Mouse (Mus musculus) hindbrain, embryonic 10.5 days (tissue): ENCODE measurements around the gene Cant1. TPM values are rescaled to one million over a fixed set of nuclear protein-coding genes. Genes with fewer than 3 reads are reported as not detected.

Experiments used
- DNase-seq: peaks from one replicate; pipeline ENCODE4 v3.0.0-alpha.2; 2017; ENCODE audit warnings: low spot score
- H3K27ac ChIP-seq: fragments of 300-500 bp; sonication (generic); 2 replicates; pipeline ENCODE4 v1.5.1; 2016; ENCODE audit warnings: mild to moderate bottlenecking, moderate library complexity
- H3K27me3 ChIP-seq: fragments of 300-500 bp; sonication (generic); 2 replicates; pipeline ENCODE4 v1.6.1; 2016; ENCODE audit warnings: mild to moderate bottlenecking; ENCODE audit not compliant: poor library complexity, insufficient read depth, severe bottlenecking
- H3K36me3 ChIP-seq: fragments of 300-500 bp; sonication (generic); 2 replicates; pipeline ENCODE4 v1.6.1; 2016; ENCODE audit warnings: mild to moderate bottlenecking, moderate library complexity
- H3K4me1 ChIP-seq: fragments of 300-500 bp; sonication (generic); replicated peaks from 2 replicates; pipeline ENCODE4 v1.6.1; 2016; ENCODE audit warnings: mild to moderate bottlenecking
- H3K4me3 ChIP-seq: fragments of 300-500 bp; sonication (generic); 2 replicates; pipeline ENCODE4 v1.5.1; 2016; ENCODE audit warnings: mild to moderate bottlenecking, moderate library complexity
- H3K9me3 ChIP-seq: fragments of 300-500 bp; sonication (generic); 2 replicates; pipeline ENCODE4 v1.6.1; 2016; ENCODE audit warnings: mild to moderate bottlenecking, moderate library complexity
- WGBS: fragments of 180-500 bp; shearing (Covaris S2); methylation state at CpG from one replicate; pipeline ENCODE4 v1.1.7; 2016; 5-methylcytosine and 5-hydroxymethylcytosine counted together
- polyA plus RNA-seq: library from polyadenylated mRNA; unstranded; fragments of >200 nt; fragmentation: Nextera tagmentation; extraction: Ambion mirVana; gene quantifications from 2 replicates; pipeline ENCODE4 v1.2.1, GENCODE M21; 2016

Cant1 gene
- polyA plus RNA-seq, 1 experiment from 2014 or later = 31.1 TPM

DNA sequence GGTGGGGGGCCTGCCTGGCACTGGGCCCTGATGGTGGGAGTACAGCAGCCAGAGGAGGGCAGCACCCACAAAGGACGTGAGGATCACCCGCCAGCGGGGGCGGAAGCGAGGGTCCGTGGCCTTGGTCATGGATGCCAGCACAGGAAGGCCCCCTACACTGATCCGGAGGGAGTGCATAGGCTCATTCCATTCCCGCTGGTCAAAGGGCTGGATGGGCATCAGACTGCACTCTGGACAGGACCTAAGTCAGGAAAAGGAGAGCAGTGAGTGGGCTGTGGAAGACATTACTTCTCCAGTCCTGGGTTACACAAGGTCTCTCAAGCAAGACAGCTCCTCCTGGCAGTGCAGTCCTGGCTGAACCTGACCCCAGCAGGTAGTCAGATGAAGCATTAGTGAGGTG, 7.6 kb downstream of the Cant1 start:
- peaks cover 94% of the 10 kb centered on the region for H3K36me3 ChIP-seq
- H3K27me3 ChIP-seq = no peaks in the 10 kb centered on the region
- H3K4me1 ChIP-seq = peaks cover 12% of the 10 kb centered on the region
- DNase-seq = no peak
- H3K27ac ChIP-seq = no peak overlapping the region
- WGBS = 90% methylated on average over 8 of the region's 8 CpGs
- H3K4me3 ChIP-seq = no peak overlapping the region
- H3K9me3 ChIP-seq = no peaks in the 10 kb centered on the region

DNA sequence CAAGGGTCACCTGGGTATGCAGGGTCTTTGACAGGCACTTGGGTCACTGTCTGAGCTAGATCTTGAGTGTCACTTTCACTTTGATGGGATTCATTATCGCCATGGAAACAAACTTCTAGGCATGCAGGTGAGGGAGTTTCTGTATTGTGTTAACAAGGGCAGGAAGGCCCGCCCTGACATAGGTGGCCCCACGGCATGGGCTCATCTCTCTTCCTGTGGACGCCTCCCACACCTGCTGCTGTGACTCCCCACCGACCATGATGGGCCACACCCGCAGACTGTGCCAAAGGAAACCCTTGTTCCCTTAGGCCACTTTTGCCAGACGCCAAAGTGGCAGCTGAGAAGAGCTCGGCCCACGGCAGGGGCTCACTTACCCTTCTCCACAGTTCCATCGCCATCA, 8.4 kb downstream of the Cant1 start:
- peaks cover 18% of the 10 kb centered on the region for H3K4me1 ChIP-seq
- DNase-seq = no peak
- no peak overlapping the region for H3K4me3 ChIP-seq
- no peaks in the 10 kb centered on the region for H3K9me3 ChIP-seq
- H3K36me3 ChIP-seq = peaks cover 94% of the 10 kb centered on the region
- 91% methylated on average over 10 of the region's 10 CpGs for WGBS
- no peaks in the 10 kb centered on the region for H3K27me3 ChIP-seq
- no peak overlapping the region for H3K27ac ChIP-seq

DNA sequence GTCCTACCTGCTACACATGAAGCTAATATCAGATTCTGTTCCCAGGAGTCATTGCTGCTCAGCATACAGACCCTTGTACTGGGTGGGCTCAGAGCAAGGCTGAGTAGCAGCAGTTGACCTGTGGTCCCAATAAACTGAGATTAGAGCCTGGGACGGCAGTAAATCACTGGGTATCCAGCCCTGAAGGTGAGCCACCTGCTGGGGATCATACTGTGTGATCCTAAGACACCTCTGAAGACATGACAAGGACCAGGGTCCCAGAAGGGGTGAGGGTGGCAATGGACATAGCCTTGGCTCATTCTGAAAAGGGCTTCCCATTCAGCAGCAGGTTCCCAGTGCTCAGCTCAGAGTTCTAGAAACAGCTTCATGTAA, 8.8 kb downstream of the Cant1 start:
- H3K27me3 ChIP-seq = no peaks in the 10 kb centered on the region
- peaks cover 94% of the 10 kb centered on the region for H3K36me3 ChIP-seq
- H3K4me1 ChIP-seq = peaks cover 20% of the 10 kb centered on the region
- no peak for DNase-seq
- H3K4me3 ChIP-seq = no peak overlapping the region
- WGBS = 90% methylated on average over 1 of the region's 1 CpGs
- no peak overlapping the region for H3K27ac ChIP-seq
- H3K9me3 ChIP-seq = no peaks in the 10 kb centered on the region

DNA sequence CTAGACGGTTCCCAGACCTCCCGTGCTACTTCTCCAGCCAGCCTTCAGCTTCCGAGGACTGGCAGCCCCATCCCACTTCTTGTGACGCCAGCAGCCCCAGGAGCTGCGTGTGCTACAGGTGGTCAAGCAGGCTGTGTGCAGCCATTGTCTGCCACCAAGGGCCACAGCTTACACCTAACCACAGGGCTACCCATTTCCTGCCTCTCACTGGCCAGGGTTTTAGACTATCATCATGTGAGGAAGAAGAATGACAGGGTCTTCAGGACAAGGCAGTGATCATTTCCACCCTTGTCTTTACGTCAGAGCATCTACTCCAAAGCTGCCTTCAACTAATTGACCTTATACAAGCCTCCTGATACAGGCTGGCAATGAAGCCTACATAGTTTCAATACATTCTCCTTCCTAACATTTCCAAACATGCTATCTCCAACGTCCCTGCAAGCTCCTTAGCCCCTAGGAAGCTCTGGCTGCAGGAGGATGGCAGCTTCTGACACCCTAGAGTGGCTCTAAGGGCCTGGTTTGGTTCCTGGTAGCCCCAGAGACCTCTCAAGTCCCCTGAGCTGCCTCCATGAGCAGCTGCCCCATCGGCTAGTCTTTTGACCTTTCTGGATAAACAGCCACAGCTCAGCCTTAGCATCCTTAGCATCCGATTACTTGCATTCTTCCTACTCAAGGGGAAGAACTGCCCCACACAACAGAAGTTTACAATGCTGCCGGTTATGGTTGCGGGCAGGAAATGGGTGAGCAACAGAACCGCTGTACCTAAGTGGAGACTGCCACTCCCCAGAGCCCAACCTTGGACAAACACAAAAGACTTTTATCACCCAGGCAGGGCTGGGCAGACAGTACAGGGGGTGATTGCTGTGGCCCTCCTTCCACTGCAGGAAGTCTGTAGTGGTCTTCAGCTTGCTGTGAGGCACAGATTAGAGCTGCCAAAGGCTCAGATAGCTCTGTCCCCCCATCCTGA, 9.5 kb downstream of the Cant1 start:
- DNase-seq = no peak
- no peak overlapping the region for H3K4me3 ChIP-seq
- no peaks in the 10 kb centered on the region for H3K27me3 ChIP-seq
- 87% methylated on average over 12 of the region's 12 CpGs for WGBS
- peaks cover 89% of the 10 kb centered on the region for H3K36me3 ChIP-seq
- peaks cover 26% of the 10 kb centered on the region for H3K4me1 ChIP-seq
- no peaks in the 10 kb centered on the region for H3K9me3 ChIP-seq
- H3K27ac ChIP-seq = no peak overlapping the region

DNA sequence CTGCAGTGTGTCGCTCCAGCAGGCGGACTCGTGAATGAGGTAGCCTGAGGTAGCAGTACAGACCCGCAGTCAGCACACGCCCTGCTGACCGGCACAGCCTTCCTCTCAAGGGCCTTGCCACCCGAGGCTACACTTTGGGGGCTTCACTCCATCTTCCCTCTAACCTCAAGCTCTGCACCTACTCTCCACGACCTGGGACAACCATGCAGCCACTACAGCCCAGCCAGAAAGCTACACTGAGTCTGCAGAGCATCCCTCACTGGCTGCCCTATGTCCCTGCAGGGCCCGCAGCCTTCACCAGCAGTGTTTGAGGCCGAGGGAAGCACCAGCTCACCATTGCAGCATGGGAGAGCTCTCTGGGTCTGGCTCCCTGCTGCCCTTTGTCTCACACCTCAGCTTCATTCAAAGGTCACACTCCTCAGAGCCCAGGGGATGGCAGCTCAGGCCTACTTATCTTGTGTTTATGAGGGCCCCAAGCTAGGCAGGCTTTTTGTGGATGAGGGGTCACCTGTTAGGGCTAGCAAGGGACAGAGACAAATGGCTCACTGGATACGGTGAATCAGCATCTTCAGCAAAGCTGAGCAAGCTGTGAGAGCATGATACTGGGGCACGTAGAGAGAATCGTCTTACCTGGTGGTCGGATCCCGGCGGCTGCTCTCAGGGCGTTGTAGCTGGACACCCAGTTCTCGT, 10.7 kb downstream of the Cant1 start:
- H3K4me3 ChIP-seq = no peak overlapping the region
- no peaks in the 10 kb centered on the region for H3K9me3 ChIP-seq
- DNase-seq = no peak
- peaks cover 27% of the 10 kb centered on the region for H3K4me1 ChIP-seq
- no peaks in the 10 kb centered on the region for H3K27me3 ChIP-seq
- no peak overlapping the region for H3K27ac ChIP-seq
- WGBS = 82% methylated on average over 18 of the region's 18 CpGs
- peaks cover 79% of the 10 kb centered on the region for H3K36me3 ChIP-seq

DNA sequence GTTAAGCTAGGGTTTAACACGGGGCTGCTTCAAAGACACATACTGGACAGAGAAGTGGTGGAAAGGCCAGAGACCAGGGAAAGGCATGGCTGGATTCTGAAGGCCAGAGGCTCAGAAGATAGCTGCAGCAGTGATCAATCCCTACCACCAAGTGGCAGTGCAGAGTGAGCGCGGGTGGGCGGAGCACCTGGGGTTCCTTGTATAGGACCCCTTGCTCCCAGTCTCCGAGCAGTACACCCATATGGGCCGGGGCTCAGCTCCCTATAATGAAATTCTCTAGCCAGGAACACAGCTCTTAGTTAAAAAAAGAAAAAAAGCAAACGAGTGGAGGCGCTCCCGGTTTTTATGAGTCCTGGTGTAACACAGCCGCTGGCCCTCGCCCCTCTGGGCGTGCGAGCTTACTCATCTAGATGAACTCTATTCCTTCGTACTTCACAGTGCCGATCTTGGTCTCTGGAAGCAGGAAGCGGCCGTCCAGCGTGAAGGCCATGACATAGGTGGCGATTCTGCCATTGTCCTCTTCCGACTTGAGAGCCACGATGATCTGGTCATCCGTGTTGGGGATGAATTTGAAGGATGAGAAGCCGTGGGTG, 11.5 kb downstream of the Cant1 start:
- Histone ChIP-seq H3K9me3 (no peaks in the 10 kb centered on the region), H3K36me3 (peaks cover 75% of the 10 kb centered on the region), H3K4me1 (peaks cover 27% of the 10 kb centered on the region), H3K27ac (no peak overlapping the region), H3K27me3 (no peaks in the 10 kb centered on the region), H3K4me3 (no peak overlapping the region)
- WGBS = 85% methylated on average over 23 of the region's 23 CpGs
- DNase-seq = no peak

DNA sequence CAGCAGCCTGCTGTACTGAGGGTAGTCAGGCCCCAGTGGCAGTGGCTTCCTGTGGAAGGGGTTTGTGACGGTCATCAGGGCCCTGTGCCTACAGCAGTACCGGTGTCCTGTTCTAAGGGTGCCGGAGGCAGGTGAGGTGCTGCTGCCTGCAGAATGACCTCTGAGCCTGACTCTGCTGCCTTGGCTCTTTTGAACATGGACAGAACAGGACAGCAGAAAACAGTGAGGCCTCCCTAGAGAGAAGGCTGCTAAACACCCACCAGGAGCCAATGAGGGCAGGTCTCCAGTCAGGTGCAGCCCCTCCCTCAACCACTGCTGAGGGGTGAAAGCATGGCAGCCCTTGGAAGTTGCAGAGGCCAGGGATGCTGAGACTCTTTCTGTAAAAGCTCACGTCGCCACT, 12.4 kb downstream of the Cant1 start:
- H3K4me3 ChIP-seq = no peak overlapping the region
- no peaks in the 10 kb centered on the region for H3K27me3 ChIP-seq
- peak overlapping the region; percentile 50; the same call in 1 of the 2 replicates for H3K27ac ChIP-seq
- WGBS = 92% methylated on average over 5 of the region's 5 CpGs
- peaks cover 35% of the 10 kb centered on the region for H3K4me1 ChIP-seq
- no peak for DNase-seq
- H3K9me3 ChIP-seq = no peaks in the 10 kb centered on the region
- H3K36me3 ChIP-seq = peaks cover 66% of the 10 kb centered on the region

DNA sequence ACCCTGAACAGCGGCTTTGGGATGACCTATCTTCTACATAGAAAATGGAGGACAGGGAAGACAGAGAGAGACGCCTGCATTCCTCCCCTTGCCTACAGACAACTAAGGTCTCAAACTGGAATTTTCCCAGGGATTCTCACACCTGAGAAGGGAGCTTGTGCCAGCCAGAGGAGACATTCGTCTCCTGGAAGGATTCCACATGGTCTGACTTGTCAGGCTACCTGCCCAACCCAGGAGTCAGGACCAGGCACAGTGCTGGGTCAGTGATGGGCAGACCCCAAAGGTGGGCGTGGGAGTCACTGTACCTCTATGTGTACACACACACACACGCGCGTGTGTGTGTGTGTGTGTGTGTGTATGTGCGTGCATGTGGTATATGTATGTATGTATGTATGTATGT, 13.6 kb downstream of the Cant1 start:
- 96% methylated on average over 8 of the region's 8 CpGs for WGBS
- no peak overlapping the region for H3K4me3 ChIP-seq
- no peaks in the 10 kb centered on the region for H3K27me3 ChIP-seq
- no peak overlapping the region for H3K27ac ChIP-seq
- H3K4me1 ChIP-seq = peaks cover 41% of the 10 kb centered on the region
- no peaks in the 10 kb centered on the region for H3K9me3 ChIP-seq
- DNase-seq = no peak
- H3K36me3 ChIP-seq = peaks cover 54% of the 10 kb centered on the region

DNA sequence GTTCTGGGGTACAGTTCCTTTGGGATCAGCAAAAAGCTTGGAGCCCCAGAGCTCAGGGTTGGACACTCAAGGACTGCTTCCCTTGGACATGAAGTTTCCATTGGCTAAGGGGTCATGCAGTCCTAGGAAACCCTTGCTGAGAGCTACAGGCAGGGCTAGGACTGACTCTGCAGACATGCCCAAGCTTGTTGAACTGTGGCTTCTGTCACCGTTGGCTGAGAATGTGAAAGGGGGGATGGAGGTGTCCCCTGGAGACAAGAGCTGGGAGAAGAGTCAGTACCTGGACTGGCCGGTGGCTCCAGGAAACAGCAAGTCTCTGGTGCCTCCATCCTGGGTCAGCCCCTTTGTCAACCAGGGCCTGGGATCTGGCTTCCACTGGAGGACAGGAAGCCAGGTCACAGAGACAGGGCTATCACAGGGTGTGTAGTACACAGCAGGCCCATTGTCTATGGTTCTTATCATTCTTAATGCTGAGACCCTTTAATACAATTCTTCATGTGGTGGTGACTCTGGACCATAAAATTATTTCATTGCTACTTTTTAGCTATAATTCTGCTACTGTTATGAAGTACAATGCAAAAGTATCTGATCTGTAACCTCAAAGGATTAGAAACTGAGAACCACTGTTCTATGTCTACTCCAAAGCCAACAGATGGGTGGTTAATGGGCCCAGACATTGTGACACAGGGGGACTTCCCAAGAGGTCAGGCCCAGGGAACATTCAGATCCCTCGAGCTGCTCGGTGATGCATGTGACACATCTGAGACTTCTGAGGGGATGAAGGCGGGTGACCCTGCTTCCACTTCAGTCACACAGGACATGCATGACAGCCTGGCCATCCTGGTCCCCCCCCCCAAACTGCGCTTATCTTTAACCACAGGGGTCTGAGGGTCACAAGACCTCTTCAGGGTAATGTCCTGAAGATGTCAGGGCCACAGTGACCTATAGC, 14.7 kb downstream of the Cant1 start:
- DNase-seq = no peak
- peaks cover 43% of the 10 kb centered on the region for H3K36me3 ChIP-seq
- H3K27me3 ChIP-seq = no peaks in the 10 kb centered on the region
- peaks cover 44% of the 10 kb centered on the region for H3K4me1 ChIP-seq
- 62% methylated on average over 6 of the region's 6 CpGs for WGBS
- no peak overlapping the region; the same call in 1 of the 2 replicates for H3K27ac ChIP-seq
- H3K4me3 ChIP-seq = no peak overlapping the region
- no peaks in the 10 kb centered on the region for H3K9me3 ChIP-seq

DNA sequence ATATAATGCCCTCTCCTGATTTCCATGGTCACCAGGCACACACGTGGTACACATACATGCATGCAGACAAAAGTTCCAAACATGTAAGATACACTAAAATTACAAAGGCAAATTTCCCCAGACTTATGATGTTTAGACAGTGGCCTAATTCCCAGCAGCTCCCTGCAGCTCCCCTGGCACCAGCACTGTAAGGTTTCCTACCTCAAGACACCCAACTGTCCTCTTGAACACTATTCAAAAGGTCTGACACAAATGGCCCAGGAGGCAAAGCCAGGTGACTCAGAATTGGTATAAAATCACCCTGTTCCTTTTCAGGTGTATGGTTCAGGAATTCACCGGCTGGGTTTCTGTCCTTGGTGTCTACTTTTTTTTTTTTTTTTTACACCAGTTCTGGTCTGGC, 15.7 kb downstream of the Cant1 start:
- no peaks in the 10 kb centered on the region for H3K27me3 ChIP-seq

DNA sequence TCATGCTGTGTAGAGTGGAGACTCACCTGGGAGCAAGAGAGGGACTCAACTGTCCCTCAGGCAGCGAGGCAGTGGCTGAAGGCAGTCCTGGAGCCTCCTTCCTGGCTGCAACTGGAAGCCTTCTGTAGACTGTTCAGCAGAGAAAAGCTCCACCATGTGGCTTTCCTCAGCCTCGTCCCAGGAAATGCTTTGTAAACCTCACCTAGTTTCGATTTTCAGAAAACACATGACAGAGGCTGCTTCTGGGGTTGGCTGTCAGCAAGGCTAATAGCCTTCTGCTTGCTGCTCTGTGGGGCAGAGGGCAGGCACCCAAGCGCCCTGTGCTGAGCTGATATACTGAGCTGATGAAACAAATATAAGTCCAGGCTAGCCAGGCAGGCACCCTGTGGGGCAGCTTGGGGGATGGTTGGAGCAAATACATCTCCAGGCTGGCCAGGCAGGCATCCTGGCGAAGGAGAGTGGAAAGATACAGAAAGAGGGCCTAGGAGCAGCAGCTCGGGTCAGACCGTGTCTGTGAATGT, 17.1 kb downstream of the Cant1 start, which contains the start of gene Lgals3bp:
Gene Lgals3bp (minus strand): TSS at position 333 of the 521 bp plus-strand sequence.
- no peaks in the 10 kb centered on the region for H3K27me3 ChIP-seq
- H3K27ac ChIP-seq = peak within 1 kb of the TSS; percentile 30
- WGBS = 58% methylated on average over 7 of the region's 7 CpGs
- no peak within 1 kb of the TSS for H3K4me3 ChIP-seq
- no peaks in the 10 kb centered on the region for H3K9me3 ChIP-seq
- DNase-seq = peak; percentile 18
- H3K4me1 ChIP-seq = peaks cover 39% of the 10 kb centered on the region
- peaks cover 19% of the 10 kb centered on the region for H3K36me3 ChIP-seq

More for the DNA sequence above, 15.7 kb downstream of the Cant1 start:
- DNase-seq = no peak
- WGBS = 88% methylated on average over 2 of the region's 2 CpGs
- Histone ChIP-seq H3K36me3 (peaks cover 33% of the 10 kb centered on the region), H3K27ac (no peak overlapping the region), H3K9me3 (no peaks in the 10 kb centered on the region), H3K4me3 (no peak overlapping the region), H3K4me1 (peaks cover 44% of the 10 kb centered on the region)

DNA sequence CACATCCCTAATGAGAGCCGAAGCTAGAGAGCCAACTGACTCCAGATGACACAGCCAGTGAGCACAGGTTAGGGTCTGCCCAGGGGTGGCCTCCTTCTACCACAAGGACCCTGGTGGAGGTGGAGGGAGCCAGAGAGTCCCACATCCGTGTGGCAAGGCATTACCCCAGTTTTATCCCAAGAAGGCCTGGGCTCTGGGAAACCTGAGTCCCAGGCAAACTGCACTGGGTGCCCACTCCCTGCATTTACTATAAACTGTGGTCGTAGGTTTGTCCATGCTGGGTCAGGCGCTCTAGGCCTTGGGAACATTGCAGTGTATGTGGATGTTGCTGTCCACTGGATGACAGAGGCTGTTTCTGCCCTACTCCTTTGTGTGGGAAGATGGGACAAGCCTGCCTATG, 17.7 kb downstream of the Cant1 start:
- H3K4me1 ChIP-seq = peaks cover 34% of the 10 kb centered on the region
- no peaks in the 10 kb centered on the region for H3K27me3 ChIP-seq
- H3K4me3 ChIP-seq = no peak overlapping the region
- no peaks in the 10 kb centered on the region for H3K9me3 ChIP-seq
- H3K27ac ChIP-seq = peak overlapping the region; percentile 30
- H3K36me3 ChIP-seq = peaks cover 13% of the 10 kb centered on the region
- WGBS = 91% methylated on average over 4 of the region's 4 CpGs
- no peak for DNase-seq
